Mouse (Mus musculus) megakaryocyte-erythroid progenitor cell, adult 5-6 weeks (primary cell): ENCODE measurements around the gene Cep89. TPM values are rescaled to one million over a fixed set of nuclear protein-coding genes. Genes with fewer than 3 reads are reported as not detected.
A peak's percentile ranks its signal among the peaks of the same experiment; 100 is the strongest.

ENCODE experiments used
- ATAC-seq: replicated peaks from 2 replicates; pipeline ENCODE4 v1.8.0; 2016; ENCODE audit warnings: mild to moderate bottlenecking, inconsistent platforms; ENCODE audit not compliant: severe bottlenecking, poor library complexity, low FRiP score, low TSS enrichment
- total RNA-seq, 2 experiments: library from RNA; stranded (forward) in 1 of 2; stranded (reverse) in 1 of 2; fragments of 200-1000, 215-1000 nt in 1 of 2; fragments of >200 nt in 1 of 2; fragmentation: Nextera tagmentation in 1 of 2; gene quantifications; 2 replicates each; pipeline ENCODE4 v1.2.3; 2014 to 2017

The Cep89 gene
- total RNA-seq, 2 experiments from 2014 or later = 17.9 to 18.0 TPM

DNA sequence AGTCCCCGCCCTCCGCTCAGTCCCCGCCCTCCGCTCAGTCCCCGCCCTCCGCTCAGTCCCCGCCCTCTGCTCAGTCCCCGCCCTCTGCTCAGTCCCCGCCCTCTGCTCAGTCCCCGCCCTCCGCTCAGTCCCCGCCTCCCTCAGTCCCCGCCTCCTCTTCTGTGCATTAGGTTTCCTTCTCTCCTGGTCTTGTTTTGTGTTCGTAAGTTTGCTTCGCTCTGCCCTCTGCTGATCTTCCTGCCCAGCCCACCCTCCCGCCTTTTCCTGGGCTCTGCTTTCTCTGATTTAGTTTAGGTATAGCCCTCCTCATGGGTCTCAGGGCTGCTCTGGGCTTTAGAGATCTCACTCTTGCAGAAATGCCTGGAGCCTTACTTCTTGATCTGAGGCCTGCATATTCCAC lies 15.0 kb upstream of the Cep89 start:
- ATAC-seq = peak; percentile 35

DNA sequence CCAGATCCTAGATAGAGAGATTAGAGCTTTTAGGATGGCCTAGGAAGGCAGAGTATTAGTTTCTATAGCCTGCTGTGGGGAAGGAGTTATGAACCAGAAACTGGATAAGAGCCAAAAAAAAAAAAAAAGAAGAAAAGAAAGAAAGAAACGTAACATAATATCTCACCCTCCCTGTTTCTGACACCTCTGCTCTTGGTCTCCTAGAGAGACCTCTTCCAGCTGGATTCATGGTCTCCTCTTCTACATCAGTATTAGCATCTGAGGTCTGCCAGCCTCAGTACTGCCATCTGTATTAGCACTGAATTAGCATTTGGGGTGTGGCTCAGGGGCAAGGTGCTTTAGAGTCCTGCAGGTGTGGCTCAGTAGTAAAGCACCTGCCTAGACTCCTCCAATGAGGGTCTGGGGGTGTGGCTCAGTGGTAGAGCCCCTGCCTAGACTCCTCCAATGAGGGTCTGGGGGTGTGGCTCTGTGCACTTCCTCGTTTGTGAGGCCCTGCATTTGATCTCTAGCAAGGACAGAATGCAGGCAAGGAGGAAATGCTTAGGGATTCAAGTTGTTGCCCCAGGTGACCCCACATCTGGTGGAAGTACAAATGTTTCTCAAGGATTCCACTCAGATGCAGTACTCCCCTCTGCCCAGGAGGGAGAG lies 14.0 kb upstream of the Cep89 start:
- no peak for ATAC-seq

DNA sequence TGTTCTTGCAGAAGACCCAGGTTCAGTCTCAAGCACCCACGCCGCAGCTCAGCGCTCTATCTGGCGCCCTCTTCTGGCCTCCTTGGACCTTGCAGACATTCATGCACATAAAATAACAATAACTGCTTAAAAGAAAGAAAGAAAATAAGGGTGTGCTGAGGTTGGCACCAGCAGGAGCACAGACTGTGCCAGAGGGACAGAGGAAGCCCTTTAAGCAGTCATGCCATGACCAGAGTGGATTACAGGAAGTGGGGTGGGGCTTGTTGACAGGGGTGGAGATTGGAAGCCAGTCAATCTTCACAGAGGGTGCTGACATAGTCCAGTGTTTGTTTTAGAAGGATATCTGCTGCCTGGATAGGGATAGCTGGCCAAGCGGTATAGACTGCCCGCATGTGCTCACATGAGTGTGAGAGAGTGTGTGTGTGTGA lies 10.3 kb upstream of the Cep89 start:
- peak; percentile 62 for ATAC-seq

DNA sequence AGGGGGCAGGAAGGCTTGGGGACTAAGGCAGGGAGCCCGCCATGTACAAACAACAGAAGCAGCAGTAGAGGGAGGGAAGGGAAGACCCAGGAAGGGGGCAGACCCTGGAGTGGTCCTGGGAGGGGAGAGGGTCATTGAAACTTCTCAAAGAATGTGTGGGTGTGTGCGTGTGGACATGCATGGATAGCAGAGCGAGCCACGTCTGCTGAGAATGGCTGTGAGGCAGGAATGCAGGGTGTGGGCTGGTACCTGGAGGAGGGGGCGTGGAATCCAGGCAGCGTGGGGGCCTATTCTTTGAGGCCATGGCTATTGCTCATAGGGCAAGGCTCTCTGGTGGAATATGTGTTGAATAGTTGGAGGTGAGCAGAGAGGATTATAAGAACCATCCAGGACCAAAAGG lies 8.1 kb upstream of the Cep89 start:
- no peak for ATAC-seq

DNA sequence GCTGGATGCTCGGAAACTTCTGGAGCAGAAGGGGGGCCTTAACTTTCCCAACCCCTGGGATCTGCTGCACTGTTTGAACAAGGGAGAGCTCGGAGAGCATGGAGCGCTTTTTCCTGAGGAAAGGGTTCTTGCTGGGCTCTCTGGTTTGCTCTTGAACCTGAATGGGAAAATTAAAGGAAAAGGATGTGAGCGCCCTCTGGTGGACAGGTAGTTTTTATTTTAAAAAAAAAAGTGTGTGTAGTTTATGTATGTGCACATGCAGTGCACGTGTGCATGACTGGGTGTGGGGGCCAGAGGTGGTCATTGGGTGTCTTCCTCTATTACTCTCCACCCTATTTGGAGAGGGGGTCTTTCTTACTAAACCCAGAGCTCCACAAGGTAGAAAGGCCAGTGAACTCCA lies 3.9 kb upstream of the Cep89 start:
- ATAC-seq = no peak

DNA sequence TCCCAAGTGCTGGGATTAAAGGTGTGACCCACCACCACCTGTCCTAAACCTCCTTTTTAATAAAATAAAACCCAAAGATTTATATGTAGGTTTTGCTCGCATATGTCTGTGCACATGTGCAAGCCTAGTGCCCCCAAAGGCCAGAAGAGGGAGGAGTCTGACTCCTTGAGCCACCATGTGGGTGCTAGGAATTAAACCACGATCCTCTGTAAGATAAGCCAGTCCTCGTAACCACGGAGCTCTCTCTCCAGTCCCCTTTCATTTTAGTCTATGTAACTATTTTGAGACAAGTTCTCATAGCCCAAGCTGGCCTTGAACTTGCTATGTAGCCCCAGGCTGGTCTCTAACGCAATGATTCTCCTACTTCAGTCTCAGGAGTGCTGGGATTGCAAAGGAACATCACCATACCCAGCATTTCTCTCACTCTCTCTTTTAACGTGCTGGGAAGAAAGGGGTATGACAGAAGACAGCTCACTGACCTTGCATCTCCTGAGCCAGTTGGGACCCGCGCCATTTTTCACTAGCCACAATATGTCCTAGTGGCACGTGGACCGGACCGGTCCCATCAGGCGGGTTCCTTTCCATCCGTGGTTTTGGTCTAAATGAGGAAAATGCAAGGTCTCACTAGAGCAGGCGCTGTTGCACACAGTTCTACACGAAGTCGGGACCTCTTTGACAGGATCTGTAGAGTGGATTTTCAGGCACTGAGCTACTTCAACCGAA lies 940 bp upstream of the Cep89 start:
- peak; percentile 48 for ATAC-seq

DNA sequence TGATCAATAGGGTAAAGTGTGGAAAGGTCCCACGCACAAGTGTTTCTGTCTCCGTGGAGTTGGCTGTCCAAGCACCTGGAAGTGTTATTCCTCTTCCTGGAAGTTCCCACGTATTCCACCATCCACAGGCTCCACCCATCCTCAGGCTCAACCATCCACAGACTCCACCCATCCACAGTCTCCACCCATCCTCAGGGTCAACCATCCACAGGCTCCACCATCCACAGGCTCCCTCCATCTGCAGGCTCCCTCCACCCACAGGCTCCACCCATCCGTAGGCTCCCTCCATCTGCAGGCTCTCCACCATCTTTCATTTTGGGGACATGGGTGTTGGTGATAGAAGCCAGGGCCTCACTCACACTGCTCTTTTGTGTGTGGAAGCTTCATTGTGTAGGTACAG lies 4.3 kb downstream of the Cep89 start:
- ATAC-seq = no peak

DNA sequence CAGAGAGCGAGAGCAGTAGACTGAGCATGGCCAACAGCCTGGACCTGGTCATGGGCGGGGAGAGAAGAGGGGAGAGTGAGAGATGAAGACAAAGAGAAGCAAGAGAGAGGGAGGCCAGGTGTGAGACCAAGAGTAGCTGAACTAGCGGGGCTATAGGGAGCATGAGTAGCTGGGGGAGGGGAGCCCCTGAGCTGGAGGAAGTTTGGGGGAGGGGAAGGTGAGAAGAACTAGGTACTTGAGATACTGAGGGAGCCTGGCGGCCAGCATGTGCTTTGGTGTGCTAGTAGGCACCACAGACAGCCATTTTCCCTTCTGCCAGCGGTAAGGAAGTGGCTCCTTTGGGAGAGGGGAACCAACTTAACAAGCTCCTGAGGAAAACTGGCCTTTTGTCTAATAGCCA lies 18.4 kb downstream of the Cep89 start:
- no peak for ATAC-seq

DNA sequence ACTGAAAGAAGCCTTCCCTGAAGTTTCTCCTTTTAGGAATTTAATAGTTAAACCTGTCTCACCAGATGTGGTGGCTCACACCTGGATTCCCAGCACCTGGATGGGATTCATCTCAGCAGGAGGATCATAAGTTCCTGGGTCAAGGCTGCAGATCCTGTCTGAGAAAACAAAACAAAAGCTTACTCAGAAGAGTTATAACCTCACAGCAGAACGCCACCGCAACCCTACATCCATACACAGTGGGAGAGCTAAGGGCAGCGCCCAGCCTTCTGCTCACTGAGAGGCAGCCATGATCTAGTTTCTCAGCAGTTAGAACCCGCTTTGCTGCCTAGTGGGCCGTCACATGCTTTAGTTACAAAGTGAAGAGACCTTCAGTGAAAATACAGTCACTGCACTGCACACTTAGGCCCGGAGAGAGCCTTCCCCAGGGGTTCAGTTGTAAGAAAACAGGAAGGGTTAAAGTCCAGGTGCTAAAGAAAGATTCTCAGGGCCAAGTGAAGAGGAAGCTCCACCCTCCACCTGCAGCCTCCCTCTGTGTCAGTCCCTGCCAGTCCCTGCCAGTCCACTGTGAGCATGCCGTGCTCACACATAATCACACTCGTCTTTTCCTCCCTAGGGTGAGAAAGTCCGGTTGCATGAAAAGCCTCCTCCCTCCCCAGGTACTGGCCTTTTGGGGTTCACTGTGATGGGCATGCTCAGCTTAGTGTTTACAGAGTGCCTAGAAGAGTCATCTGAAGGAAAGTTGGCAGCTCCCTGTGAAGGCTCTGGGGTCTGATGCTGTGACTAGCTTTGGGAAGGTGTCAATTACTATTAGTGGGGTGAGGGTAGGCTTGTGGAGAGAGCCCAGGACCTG lies 19.2 kb downstream of the Cep89 start:
- no peak for ATAC-seq

DNA sequence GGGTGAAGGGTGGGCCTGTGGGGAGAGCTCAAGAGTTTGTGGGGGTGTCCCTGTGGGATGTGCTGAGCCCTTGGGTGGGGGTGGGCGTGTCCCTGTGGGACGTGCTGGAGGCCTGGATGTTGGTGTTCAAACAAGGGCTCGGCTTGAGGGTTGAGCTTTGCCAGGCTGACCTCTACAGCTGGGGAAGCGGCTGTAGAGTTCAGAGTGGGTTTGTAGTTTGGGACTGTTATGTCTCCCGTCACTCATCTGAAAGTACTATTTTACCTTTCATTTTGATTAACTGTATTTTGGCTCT lies 19.8 kb downstream of the Cep89 start:
- ATAC-seq = no peak

DNA sequence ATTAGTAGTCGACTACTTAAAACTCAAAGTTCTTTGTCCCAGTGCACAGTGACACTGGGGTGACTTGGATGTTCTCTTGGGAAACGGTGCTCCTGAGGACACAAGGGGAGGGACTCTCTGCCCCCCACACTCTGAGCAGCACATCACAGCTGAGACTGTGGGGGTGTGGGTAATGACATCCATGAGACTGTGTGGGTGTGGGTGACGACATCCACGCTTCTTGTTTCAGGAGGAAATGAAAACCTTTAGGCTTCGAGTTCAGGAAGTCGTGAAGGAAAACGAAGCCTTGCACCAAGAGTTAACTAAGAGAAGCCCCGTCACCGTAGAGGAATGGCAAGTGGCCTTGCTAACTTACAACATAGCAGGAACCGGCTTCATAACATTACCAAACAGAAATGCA lies 26.2 kb downstream of the Cep89 start:
- ATAC-seq = no peak

DNA sequence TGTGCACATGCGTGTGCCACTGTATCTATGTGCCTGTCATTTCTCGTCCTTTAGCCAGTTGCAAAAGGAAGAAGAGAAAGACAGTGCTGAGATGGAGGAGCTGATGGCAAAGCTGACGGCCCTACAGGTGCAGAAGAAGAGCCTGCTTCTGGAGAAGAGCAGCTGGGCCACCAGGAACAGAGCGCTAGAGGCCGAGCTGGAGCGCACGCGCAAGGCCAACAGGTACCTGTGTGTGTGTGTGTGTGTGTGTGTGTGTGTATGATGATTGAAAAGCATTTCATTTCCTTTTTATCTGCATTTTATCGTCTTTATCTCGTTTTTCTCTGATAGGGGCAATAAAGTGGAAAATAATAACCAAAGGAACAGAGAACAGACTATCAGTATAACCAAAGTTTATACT lies 31.3 kb downstream of the Cep89 start:
- ATAC-seq = no peak

DNA sequence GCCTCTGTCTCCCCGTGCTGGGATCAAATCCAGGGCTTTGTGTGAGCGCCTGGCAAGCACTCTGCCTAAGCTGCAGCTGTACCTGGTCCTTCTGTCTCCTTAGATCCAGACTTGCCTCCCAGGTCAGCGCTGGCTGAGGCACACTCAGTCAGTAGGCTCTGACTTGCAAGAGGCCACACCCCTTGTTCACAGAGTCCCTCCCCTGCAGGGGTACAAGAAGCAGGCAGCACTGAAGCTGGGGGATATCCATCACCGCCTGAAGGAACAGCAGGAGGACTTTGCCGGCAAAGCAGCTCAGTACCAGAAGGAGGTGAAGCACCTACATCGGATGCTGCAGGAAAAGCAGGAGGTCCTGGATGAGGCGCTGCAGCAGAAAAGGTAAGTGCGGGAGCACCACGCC lies 38.4 kb downstream of the Cep89 start:
- no peak for ATAC-seq

DNA sequence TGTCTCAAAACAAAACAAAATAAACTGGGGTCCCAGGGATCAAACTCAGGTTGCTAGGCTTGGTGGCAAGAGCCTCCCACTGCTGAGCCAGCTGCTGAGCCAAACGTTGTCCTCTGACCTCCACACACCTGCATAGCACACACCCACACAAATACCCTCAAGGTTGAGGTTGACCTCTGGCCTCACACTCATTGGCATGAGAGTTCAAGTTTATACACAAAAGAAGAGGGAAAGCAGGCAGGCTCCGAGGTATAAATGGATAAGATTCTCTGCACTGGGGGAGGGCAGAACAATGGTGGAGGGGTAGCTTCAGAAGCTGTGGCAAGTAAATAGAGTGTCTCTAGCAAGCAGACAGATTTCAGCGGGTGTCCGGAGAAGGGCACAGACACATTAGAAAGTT lies 50.7 kb downstream of the Cep89 start:
- ATAC-seq = no peak

DNA sequence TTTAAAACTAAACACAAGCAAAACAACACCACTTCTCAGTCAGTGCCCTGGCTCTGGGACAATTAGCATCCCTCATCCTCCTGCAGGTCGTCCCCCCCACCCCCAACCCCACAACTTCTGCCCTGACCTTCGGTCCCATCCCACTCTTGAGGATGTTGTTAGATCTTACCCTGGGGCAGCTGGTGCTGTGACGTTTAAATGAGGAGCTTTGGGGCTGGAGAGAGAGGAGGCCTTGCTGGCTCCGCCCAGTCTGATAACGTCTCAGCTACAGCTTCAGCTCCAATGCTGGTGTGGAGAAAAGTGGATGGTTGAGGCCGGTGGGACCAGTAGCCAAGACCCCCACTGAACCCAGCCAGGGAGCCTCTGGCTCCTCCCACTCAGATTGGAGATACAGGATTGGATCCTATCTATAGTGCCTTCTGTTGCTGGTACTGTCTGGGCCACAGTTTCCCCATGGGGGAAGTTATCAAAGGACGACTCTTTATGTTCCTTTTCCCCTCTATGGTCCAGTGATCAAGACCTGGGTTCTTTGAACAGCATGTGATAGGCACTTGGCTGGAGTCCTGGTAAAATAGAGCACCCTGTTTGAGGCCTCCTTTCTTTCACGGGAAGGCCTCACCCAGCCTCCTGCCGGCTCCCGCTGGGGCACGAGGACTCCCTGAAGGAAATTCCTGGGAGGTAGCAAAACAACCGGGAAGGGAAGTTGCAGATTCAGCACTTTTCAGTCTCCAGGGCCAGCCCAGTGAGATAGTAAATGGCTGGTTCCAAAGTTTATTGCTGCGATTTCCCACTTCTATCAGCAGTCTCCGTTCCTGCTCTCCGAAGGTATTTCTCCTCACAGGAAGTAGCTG lies 51.4 kb downstream of the Cep89 start, which contains the start of gene Slc7a9:
TSS of gene Slc7a9 (plus strand) at position 801 of the 851 bp plus-strand sequence.
- ATAC-seq = no peak

DNA sequence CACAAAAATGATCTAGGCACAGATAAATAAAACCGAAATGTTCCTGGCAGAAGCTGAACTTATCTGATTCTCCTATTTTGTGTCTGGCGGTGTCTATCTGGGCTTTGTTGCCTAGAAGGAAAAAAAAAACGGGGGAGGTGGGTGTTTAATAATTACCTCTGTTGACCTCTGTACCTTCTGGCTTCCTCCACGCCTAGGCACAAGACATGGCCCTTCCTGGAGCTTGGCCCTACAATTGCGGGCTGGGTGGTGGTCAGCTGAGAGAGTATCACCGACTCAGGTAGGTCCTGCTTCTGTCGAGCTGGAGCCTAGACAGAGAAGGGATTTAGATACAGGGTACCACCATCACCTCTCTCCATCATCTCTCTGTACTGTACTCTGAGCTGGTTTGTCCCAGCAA lies 52.0 kb downstream of the Cep89 start:
- no peak for ATAC-seq

DNA sequence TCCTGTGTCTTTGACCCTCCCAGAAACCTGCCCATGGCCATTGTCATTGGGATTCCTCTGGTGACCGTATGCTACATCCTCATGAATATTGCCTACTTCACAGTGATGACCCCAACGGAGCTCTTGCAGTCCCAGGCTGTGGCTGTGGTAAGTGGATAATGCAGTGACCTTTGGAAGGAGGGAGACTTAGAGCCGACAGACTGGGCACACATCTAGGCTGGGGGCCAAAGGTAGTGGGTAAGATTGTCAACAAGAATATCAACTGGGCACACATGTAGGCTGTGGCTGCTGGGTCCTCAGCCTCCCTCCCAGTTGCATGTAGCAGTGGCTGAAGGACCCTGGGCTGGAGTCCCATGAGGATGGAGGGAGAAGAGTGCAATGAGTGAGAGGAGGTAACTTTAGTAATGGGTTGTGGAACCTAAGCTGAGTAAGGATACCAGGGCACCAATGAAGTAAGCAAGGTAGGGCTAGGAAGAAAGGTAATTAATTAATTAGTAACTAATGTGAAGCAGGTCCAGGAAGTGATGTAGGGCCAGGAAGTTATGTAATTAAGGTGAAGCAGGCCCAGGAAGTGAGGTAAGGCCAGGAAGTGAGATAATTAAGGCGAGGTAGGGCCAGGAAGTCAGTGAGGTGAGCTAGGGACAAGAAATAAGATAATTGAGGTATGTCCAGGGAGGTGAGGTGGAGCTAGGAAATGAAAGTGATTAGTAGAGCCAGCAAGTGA lies 59.4 kb downstream of the Cep89 start:
- no peak for ATAC-seq

DNA sequence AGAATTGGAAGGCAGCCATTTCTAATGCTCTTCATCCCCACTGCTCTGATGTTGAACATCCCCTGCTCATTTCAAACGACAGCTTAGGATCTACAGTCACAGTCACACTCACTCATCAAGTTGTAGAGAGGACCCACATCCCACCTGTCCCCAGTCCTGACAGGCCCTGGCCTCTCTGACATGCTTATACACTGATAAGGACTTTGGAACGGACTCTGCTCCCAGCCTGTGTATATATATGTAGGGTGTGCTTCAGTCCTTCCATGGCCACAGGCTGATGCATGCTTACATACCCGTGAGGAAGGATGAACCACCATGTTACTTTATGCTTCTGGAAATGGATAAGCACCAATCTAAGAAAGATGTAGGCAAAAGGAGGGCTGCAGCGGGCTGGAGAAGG lies 64.1 kb downstream of the Cep89 start:
- no peak for ATAC-seq

DNA sequence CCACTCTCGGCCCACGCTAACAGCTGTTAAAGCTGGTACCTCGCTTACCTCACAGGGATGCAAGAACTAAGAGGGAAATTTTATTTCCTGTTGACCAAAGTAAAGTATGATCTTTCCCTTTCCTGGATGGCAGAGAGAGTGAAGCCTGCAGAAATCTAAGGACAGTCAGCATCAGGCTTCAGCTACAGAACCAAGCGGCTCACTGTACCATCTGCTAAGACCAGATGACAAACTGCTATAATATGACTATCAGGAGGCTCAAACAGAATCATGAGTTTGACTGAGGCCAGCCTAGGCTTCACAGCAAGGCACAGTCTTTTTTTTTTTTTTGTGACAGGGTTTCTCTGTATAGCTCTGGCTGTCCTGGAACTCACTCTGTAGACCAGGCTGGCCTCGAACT lies 68.2 kb downstream of the Cep89 start:
- no peak for ATAC-seq
